Mouse (Mus musculus) brain, adult 10 weeks (tissue): Measurements from ENCODE around the gene Fndc1. TPM values are rescaled to one million over a fixed set of nuclear protein-coding genes. Genes with fewer than 3 reads are reported as not detected.

Experiments
- polyA plus RNA-seq: library from polyadenylated mRNA; stranded (reverse); fragments of 350-450 nt; fragmentation: Illumina TruSeq; extraction: RNeasy Lipid Tissue Mini Kit (QIAGEN cat#74804); gene quantifications from one replicate; pipeline ENCODE4 v1.2.3, GENCODE M21; 2015; ENCODE audit warnings: low read depth, low replicate concordance

Gene Fndc1
- 1.9 TPM for polyA plus RNA-seq

GRCm38 (mm10) chr17:7826819-7827515, at the start of gene Fndc1:
TSS of gene Fndc1 (minus strand) at chr17:7827302.

Other genes with a start within 250 kb of the Fndc1 start
- gene Tagap, start 98.7 kb upstream of the Fndc1 start, polyA plus RNA-seq, result 0.65 TPM
- 35.3 TPM for gene Rsph3a, start 118.3 kb upstream of the Fndc1 start, polyA plus RNA-seq